Mouse (Mus musculus): Measurements from ENCODE around the gene Mfrp.
A peak's percentile ranks its signal among the peaks of the same experiment; 100 is the strongest.

Gene Mfrp

DNA sequence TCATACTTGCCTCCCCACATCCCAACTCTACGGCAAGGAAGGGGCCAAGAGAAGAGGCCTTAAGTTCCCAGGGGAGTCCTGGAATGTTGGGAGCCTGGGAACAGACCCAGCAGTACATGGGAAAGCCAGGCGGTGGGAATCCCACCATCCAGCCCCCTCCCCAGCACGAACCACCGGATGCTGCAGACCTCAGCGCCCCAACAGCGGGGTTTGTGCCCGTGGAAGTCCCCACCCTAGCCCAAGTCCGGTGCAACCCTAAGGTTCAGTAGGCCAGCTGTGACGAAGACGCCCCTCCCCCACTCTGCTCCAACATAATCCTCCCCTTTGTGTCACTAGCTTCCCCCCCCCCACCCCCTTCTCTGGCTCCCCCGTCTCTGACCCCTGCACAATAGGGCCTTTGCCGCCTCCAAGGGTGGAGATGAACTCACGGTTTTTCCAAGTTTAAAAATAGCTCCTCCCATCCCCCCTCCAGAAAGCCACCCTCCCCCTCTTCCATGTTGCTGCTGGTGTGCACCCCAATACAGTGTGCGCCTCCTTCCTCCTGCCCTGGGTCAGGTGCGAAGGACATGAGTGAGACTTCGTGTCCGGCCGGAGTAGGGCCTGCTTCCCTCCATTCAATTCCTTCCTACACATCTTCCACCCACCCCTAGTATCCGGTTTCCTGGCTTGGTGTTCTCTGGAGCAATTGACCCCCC lies 29.2 kb downstream of the Mfrp start:
- DNase-seq (ENCODE audit: low spot score): no peak

DNA sequence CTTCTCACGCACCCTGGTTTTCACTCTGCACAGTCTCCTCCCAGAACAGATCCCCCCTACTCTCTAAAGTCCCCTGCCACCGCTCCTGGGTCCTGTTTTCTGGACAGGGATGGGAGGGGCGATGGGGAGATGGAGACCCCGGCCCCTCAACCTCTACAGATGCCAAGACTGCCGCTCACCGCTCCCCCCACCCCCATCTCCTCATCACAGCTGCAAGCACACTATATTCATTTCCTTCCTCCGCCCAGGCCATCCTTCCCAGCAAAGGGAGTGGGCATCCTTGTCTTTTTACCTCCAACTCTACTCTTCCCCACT lies 29.7 kb downstream of the Mfrp start:
- DNase-seq (ENCODE audit: low spot score): no peak

DNA sequence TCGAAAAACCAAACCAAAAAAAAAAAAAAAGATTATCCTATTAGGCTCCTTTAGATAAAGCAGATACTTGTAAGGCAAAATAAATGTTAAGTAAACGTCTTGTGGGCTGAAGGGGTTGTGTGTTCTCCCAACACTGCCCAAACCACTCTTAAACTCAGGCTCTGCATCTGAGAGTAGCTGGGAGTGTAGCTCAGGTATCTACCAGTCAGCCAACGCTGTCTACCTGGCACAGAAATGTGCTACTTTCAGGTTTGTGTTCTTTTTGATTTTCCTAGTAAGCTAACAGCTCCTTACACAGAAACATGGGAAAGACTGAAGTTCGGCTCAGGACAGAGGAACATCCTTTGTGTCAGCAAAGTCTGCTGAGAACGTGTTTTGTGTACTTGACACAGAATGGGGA lies 30.7 kb downstream of the Mfrp start:
- DNase-seq (ENCODE audit: low spot score): no peak

DNA sequence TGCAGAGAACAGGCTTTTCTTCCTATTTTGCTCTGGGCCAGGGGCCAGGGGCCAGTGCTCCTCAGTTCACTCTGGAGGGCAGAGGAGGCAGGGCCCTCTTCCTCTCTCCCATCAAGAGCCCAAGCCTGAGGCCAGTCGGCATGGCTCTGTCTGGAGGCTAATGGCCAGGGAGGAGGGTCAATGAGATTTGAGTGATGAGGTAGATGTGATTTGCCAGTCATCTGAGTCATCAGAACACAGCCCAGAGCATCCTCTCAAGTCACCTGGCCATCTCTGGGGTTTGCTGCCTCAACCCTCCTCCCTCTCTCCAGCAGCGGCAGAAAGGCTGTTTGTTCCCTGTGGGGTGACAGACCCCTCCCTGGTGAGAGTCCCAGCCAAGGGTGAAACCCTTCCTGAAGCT lies 31.8 kb downstream of the Mfrp start:
- peak; percentile 63 for DNase-seq (ENCODE audit: low spot score)

DNA sequence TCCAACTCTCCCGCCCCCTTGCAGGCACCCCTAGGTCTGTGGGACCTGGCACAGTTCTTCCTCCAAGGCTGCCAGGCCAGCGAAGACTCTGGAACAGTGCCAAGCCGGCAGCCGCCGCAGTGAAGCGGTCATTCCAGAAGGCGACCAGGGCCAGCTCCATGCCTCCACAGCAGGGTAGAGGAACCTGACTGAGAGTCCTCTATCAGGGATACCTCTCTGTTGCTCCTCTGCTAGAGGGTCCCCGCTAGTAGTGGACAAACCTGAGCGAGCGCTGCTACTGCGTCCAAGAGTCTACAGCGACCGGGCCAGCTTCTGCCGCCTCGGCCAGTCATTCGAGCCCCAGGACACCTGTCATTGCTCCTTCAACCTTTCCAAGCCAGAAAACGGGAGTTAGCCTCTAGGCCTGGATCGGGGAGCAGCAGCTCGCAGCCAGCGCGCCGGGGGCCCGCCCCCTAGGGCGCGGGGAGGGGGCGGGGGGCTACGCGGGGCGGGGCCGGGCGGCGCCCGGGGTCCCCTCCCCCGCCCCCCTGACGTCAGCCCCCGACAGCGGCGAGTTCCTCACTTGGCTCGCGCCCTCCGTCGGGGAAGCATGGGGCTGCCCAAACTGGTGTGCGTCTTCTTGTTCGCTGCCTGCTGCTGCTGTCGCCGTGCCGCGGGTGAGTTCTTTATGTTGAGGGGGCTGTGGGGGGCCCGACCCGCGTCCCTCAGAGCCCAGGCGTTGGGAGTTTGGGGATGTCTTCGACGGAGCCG lies 32.7 kb downstream of the Mfrp start, which contains the start of gene Mcam:
Mcam (plus strand) TSS at position 369 of the 750 bp plus-strand sequence.
- DNase-seq (ENCODE audit: low spot score): peak; percentile 81

DNA sequence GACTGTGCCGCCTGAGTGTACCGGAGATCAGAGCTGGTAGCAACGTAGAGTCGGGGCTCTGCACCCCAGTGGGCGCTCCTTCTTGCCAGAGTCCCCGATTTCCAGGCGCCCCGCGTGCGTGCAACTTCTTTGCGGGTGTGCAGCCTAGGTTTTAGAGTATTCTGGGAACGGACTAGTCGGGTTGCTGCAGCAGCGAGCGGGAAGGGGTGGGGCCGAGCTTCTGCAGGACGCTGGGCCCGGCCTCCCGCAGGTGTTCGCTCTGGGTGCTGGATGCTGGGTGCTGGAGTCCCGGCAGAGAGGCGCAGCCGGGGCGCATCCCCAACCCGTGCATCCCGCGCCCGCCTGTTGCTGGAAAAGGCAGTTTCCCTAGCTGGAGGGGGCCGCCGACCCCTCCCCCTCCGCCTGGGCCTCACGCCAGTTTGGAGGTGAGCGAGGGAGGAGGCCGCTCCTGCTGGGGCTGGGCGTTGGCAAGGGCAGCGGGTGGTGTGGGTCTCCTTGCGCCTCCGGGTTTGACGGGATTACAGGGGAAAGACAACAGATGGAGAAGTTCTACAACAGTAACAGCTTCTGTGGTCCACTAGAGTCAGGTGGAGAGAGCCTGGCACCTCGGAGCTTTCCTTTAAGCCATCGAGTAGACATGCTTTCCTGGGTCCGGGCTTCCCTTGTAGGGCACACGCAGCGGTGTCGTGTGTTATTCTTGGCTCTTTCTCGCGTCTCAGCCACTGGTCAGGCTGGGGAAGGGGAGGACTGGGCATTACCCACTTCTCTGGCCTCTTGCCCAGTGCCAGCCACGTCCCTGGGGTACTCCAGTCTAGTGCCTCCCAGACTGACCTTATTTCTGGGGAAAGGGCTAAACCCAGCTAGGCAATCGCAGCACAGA lies 33.6 kb downstream of the Mfrp start:
- peak; percentile 86 for DNase-seq (ENCODE audit: low spot score)

DNA sequence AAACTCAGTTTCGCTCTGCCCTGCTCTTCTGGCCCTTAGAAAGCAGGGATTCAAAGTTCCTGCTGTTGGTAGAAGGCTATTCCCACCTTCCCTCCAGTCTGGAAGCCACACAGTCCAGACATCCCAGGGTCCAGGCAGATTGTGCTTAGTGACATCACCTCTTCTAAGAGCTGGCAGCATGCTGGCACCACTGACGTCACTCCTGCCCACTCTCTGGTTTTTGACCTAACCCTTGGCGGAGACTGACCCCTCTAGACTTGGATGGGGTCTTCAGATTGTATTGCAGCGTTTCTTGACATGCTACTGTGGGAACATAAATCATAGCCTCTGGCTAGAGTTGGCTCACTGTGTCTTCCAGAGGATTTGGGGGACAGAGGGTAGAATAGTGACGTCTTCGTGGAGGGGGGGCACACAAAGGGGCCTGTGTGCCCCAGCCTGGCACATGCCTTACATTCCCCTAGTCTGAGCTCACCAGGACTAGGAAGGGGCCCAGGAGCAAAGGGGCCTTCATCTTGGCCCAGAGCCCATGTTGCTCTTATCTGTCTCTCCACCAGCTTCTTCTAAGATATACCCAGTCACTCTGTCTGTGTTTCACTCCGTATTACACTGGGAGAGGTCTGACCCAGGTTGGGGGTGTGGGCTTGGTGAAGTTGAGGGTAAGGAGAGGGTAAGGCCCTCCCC lies 34.3 kb downstream of the Mfrp start:
- DNase-seq (ENCODE audit: low spot score): peak; percentile 36

DNA sequence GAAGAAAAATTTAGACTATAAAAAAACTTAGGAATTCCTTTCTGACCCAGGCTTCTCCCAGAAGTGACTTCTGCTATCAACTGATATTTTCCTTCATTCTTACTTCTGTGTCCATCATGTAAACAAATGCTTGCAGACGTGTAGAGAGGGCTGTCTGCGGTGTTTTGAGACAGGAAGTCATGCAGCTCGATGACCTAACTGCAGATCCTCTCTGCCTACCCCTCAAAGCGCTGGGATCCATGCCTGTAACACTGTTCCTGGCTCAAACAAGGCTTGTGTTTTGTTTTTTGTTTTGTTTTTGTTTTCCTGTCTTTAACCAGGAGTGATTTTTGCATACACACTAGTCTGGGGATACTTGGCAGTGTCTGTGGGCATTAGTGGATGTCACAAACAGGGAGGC lies 36.3 kb downstream of the Mfrp start:
- DNase-seq (ENCODE audit: low spot score): no peak

DNA sequence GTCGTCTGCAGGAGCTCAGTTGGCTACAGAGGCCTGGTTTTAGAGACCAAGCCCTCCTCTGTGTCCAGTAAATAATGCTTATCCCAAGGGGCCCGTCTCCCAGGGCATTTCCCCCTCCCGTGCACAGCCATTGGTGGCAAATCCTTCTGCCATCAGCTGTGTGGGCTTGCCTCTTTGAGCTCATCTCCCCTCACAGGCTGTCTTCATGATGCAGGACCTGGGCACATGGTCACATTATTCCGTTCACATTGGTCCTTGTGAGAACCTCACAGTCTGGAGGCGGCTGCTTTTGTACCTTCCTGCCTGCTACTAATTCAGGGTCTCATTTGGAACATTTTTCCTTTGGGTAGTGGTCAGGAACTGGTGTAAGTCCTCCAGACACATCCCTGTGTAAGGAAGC lies 40.4 kb downstream of the Mfrp start:
- no peak for DNase-seq (ENCODE audit: low spot score)

DNA sequence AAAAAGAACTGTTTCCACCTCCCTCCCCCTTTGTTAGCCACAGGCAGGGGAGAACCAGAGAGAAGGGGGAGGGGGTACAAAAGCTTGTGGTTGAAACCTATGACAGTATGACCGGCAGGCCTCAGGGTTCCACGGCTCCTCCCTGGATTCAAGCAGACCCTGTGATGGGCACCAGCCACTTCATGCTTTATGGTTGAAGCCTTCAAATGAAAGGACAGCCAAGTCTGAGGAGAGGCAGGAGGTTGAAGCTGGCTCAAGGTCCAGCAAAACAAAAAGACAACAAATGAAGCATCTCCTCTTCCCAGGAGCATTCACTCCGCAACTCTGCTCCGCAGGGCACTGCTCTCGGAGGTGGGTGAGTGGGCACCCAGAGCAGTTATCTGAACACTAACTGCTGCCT lies 41.9 kb downstream of the Mfrp start:
- DNase-seq (ENCODE audit: low spot score): no peak

DNA sequence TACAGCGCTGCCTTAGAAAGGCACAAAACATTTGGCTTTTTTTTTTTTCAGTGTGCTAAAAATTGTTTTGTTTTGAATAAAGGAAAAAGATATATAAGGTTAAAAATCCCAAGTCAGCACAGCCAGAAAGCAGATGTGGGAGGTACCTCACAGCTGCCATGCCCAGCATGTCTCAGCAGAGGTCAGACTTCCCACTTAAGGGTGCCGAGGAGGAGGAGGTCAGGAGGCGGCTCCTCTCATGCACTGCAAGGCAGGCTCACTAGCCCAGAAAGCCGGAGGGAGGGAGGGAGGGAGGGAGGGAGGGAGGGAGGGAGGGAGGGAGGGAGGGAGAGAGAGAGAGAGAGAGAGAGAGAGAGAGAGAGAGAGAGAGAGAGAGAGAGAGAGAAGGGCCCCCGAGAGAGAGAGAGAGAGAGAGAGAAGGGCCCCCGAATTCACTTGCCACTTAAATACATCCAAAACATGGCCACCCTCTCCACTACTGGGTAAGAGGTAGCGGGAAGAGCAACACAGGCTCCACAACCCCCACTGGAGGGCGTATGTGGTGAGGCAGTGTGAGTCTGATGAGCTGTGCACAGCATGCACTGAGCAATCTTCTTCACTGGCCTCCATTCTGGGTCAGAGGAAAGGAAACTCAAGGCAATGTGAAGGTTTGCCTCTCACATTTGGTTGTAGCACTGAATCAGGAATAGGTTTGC lies 42.6 kb downstream of the Mfrp start:
- peak; percentile 54 for DNase-seq (ENCODE audit: low spot score)

DNA sequence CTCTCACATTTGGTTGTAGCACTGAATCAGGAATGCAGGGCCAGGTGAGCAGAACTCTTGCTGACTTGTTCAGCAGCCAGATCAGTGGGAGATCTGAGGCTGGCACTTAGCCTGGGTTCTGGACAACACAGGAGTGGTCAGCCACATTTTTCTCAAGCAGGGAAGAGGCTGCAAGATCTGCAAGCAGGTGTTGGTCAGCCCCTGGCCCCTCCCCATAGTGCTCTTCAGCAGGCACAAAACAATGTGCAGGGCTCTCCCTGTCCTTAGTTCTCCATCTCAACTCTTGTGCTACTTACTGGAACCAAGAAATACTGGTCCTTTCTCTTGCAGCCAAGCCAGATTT lies 43.2 kb downstream of the Mfrp start:
- DNase-seq (ENCODE audit: low spot score): no peak

DNA sequence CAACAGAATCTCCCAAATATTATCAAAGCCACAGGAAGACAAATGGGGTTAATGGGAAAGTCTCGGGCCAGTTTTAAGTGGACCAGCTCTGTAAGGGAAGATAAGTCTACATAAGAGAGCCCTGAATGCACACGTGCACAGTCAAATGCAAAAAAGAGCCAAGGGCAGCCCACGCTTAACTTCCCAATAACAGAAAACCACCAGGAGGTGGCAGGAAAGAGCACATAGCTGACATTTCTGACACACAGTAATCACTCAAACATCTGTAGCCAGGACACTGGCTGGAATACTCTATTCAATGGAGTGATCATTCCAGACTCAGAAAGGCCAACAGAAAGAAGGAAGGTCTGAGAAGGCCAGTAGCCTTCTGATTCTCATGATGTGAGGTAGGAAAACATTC lies 45.8 kb downstream of the Mfrp start:
- peak; percentile 40 for DNase-seq (ENCODE audit: low spot score)
